Mouse (Mus musculus) granulocyte monocyte progenitor cell, adult 5-6 weeks (primary cell): ENCODE results near the gene Taar6. TPM values are rescaled to one million over a fixed set of nuclear protein-coding genes. Genes with fewer than 3 reads are reported as not detected.

Source experiments
- ATAC-seq: replicated peaks from 2 replicates; pipeline ENCODE4 v1.8.0; 2016; ENCODE audit warnings: mild to moderate bottlenecking, moderate TSS enrichment, inconsistent platforms; ENCODE audit not compliant: poor library complexity, severe bottlenecking
- total RNA-seq, 2 experiments: library from RNA; stranded (forward) in 1 of 2; stranded (reverse) in 1 of 2; fragments of 200-712, 200-1000 nt in 1 of 2; fragments of >200 nt in 1 of 2; fragmentation: Nextera tagmentation in 1 of 2; gene quantifications; 2 replicates each; pipeline ENCODE4 v1.2.3; 2014 to 2017

The Taar6 gene
- total RNA-seq, 2 experiments from 2014 or later, result not detected

DNA sequence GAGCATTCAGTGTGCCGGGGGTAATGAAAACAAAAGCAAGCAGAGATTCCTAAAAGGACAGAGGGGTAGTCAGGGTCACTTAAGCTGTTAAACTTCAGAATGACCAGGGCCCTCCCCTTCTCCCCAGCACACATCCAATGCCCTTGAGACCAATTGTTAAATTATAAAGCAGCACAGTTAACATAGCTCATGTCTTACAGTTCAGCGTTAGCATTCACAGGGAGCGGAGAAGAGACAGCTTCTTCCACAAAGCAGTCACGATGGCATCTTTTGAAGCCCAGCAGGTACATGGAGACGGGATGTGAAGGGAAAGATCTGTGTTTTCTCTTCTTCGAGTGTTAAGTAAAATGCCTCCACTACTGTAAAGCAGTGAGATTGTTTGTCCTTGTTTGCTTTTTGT, 47.1 kb downstream of the Taar6 start, which contains the start of gene Taar2:
TSS of gene Taar2 (plus strand) at position 261 of the 400 bp plus-strand sequence.
- no peak for ATAC-seq

DNA sequence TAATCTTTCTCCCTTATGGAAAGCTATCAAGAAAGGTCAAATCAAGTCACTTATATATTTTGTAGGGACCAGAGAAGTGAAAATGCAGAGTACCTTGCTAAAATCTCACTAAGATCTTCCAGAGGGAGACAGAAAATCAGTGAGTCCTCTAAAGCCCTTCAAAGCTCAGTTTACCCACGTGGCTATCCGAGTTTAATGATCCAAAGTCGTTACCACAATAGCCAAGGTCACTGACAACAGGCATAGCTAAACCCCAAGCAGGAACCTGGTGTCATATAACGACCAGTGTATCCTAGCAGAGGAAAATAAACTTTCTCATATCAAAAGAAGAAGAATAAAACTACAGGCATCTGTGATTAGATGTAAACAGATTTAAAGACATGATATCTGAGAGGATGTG, 47.8 kb downstream of the Taar6 start:
- no peak for ATAC-seq

Other genes with a start within 250 kb of the Taar6 start
- 9,329 and 9,382 TPM in 2 replicates for gene Rps12, start 198.4 kb downstream of the Taar6 start, total RNA-seq (2014; fragmentation: Nextera tagmentation)
- gene Rps12, start 198.4 kb downstream of the Taar6 start, total RNA-seq (2017), result 1,810 and 2,372 TPM in 2 replicates
- 2.8 TPM in 1 of 2 replicates, not detected in the other for gene Slc18b1, start 188.7 kb downstream of the Taar6 start, total RNA-seq (2014; fragmentation: Nextera tagmentation)
- gene Slc18b1, start 188.7 kb downstream of the Taar6 start, total RNA-seq (2017), result not detected in 2 replicates
- not detected in 2 replicates for gene Vnn3, start 134.2 kb downstream of the Taar6 start, total RNA-seq (2014; fragmentation: Nextera tagmentation)
- 0.34 TPM in 1 of 2 replicates, not detected in the other for gene Vnn3, start 134.2 kb downstream of the Taar6 start, total RNA-seq (2017)
- not detected in 2 replicates for gene Vnn1, start 91.0 kb downstream of the Taar6 start, total RNA-seq (2014; fragmentation: Nextera tagmentation)
- not detected in 2 replicates for gene Vnn1, start 91.0 kb downstream of the Taar6 start, total RNA-seq (2017)
- not detected in 2 replicates for gene Taar1, start 65.3 kb downstream of the Taar6 start, total RNA-seq (2014; fragmentation: Nextera tagmentation)
- not detected in 2 replicates for gene Taar1, start 65.3 kb downstream of the Taar6 start, total RNA-seq (2017)
- gene Taar2, start 47.1 kb downstream of the Taar6 start, total RNA-seq (2014; fragmentation: Nextera tagmentation), result not detected in 2 replicates
- not detected in 2 replicates for gene Taar2, start 47.1 kb downstream of the Taar6 start, total RNA-seq (2017)
- gene Taar3, start 36.1 kb downstream of the Taar6 start, total RNA-seq (2014; fragmentation: Nextera tagmentation), result not detected in 2 replicates
- not detected in 2 replicates for gene Taar3, start 36.1 kb downstream of the Taar6 start, total RNA-seq (2017)
- not detected in 2 replicates for gene Taar4, start 25.2 kb downstream of the Taar6 start, total RNA-seq (2014; fragmentation: Nextera tagmentation)
- gene Taar4, start 25.2 kb downstream of the Taar6 start, total RNA-seq (2017), result not detected in 2 replicates
- not detected in 2 replicates for gene Taar5, start 14.9 kb downstream of the Taar6 start, total RNA-seq (2014; fragmentation: Nextera tagmentation)
- gene Taar5, start 14.9 kb downstream of the Taar6 start, total RNA-seq (2017), result not detected in 2 replicates
- not detected in 2 replicates for gene Taar7a, start 7.8 kb upstream of the Taar6 start, total RNA-seq (2014; fragmentation: Nextera tagmentation)
- gene Taar7a, start 7.8 kb upstream of the Taar6 start, total RNA-seq (2017), result not detected in 2 replicates
- not detected in 2 replicates for gene Taar7b, start 14.3 kb upstream of the Taar6 start, total RNA-seq (2014; fragmentation: Nextera tagmentation)
- not detected in 2 replicates for gene Taar7b, start 14.3 kb upstream of the Taar6 start, total RNA-seq (2017)
- not detected in 2 replicates for gene Taar7d, start 41.6 kb upstream of the Taar6 start, total RNA-seq (2014; fragmentation: Nextera tagmentation)
- not detected in 2 replicates for gene Taar7d, start 41.6 kb upstream of the Taar6 start, total RNA-seq (2017)
- not detected in 2 replicates for gene Taar7e, start 52.0 kb upstream of the Taar6 start, total RNA-seq (2014; fragmentation: Nextera tagmentation)
- gene Taar7e, start 52.0 kb upstream of the Taar6 start, total RNA-seq (2017), result not detected in 2 replicates
- not detected in 2 replicates for gene Taar7f, start 63.9 kb upstream of the Taar6 start, total RNA-seq (2014; fragmentation: Nextera tagmentation)
- not detected in 2 replicates for gene Taar7f, start 63.9 kb upstream of the Taar6 start, total RNA-seq (2017)
- gene Taar8a, start 90.9 kb upstream of the Taar6 start, total RNA-seq (2014; fragmentation: Nextera tagmentation), result not detected in 2 replicates
- gene Taar8a, start 90.9 kb upstream of the Taar6 start, total RNA-seq (2017), result not detected in 2 replicates
- not detected in 2 replicates for gene Taar8b, start 106.6 kb upstream of the Taar6 start, total RNA-seq (2014; fragmentation: Nextera tagmentation)
- gene Taar8b, start 106.6 kb upstream of the Taar6 start, total RNA-seq (2017), result not detected in 2 replicates
- not detected in 2 replicates for gene Taar8c, start 116.3 kb upstream of the Taar6 start, total RNA-seq (2014; fragmentation: Nextera tagmentation)
- not detected in 2 replicates for gene Taar8c, start 116.3 kb upstream of the Taar6 start, total RNA-seq (2017)
- not detected in 2 replicates for gene Taar9, start 123.9 kb upstream of the Taar6 start, total RNA-seq (2014; fragmentation: Nextera tagmentation)
- not detected in 2 replicates for gene Taar9, start 123.9 kb upstream of the Taar6 start, total RNA-seq (2017)
- gene Stx7, start 163.7 kb upstream of the Taar6 start, total RNA-seq (2014; fragmentation: Nextera tagmentation), result 47.3 and 48.3 TPM in 2 replicates
- gene Stx7, start 163.7 kb upstream of the Taar6 start, total RNA-seq (2017), result 60.2 and 67.6 TPM in 2 replicates
- gene Moxd1, start 237.9 kb upstream of the Taar6 start, total RNA-seq (2014; fragmentation: Nextera tagmentation), result not detected in 2 replicates
- not detected in 2 replicates for gene Moxd1, start 237.9 kb upstream of the Taar6 start, total RNA-seq (2017)